Mouse (Mus musculus): ENCODE data around the gene Csf2rb.
"Not testable (repeated sequence)": the region's sequence is repeated elsewhere in the genome, so short reads cannot be mapped to it uniquely, and the experiment has no call there.

Gene Csf2rb

GRCm38 (mm10) chr15:78328520-78329097 is 3.1 kb downstream of the Csf2rb start:
- no peak for DNase-seq

GRCm38 (mm10) chr15:78329972-78330371 is 4.4 kb downstream of the Csf2rb start:
- not testable (repeated sequence) for DNase-seq

GRCm38 (mm10) chr15:78330706-78331105 is 5.2 kb downstream of the Csf2rb start:
- DNase-seq: no peak

- no peak for DNase-seq
These were observed 6.2 kb downstream of the Csf2rb start for GRCm38 (mm10) chr15:78331523-78332340.

- DNase-seq: no peak
These were observed 7.4 kb downstream of the Csf2rb start for GRCm38 (mm10) chr15:78332981-78333380.

GRCm38 (mm10) chr15:78334380-78334779 is 8.8 kb downstream of the Csf2rb start:
- no peak for DNase-seq

- peak; percentile 73 for DNase-seq
These were observed 14.3 kb downstream of the Csf2rb start for GRCm38 (mm10) chr15:78339627-78340423.

GRCm38 (mm10) chr15:78340919-78341318 is 15.4 kb downstream of the Csf2rb start:
- DNase-seq: not testable (repeated sequence)

GRCm38 (mm10) chr15:78343683-78344082 is 18.1 kb downstream of the Csf2rb start:
- DNase-seq: no peak

- DNase-seq: no peak
These were observed 19.0 kb downstream of the Csf2rb start for GRCm38 (mm10) chr15:78344567-78344966.

- DNase-seq: no peak
These were observed 26.1 kb downstream of the Csf2rb start for GRCm38 (mm10) chr15:78351586-78352165.

- DNase-seq: peak; percentile 37
These were observed 29.4 kb downstream of the Csf2rb start for GRCm38 (mm10) chr15:78354958-78355357.

GRCm38 (mm10) chr15:78355548-78355947 is 30.0 kb downstream of the Csf2rb start:
- no peak for DNase-seq

- DNase-seq: no peak
These were observed 40.4 kb downstream of the Csf2rb start for GRCm38 (mm10) chr15:78365916-78366315.

GRCm38 (mm10) chr15:78366875-78367274 is 41.3 kb downstream of the Csf2rb start:
- DNase-seq: no peak

GRCm38 (mm10) chr15:78367811-78368210 is 42.3 kb downstream of the Csf2rb start:
- no peak for DNase-seq

- no peak for DNase-seq
These were observed 43.4 kb downstream of the Csf2rb start for GRCm38 (mm10) chr15:78368926-78369346.

- DNase-seq: no peak
These were observed 44.1 kb downstream of the Csf2rb start for GRCm38 (mm10) chr15:78369641-78370040.

- no peak for DNase-seq
These were observed 47.2 kb downstream of the Csf2rb start for GRCm38 (mm10) chr15:78372796-78373195.

- DNase-seq: no peak
These were observed 48.7 kb downstream of the Csf2rb start for GRCm38 (mm10) chr15:78374204-78374603.

GRCm38 (mm10) chr15:78377859-78378258 is 52.3 kb downstream of the Csf2rb start:
- DNase-seq: no peak

GRCm38 (mm10) chr15:78378556-78378955 is 53.0 kb downstream of the Csf2rb start:
- no peak for DNase-seq

GRCm38 (mm10) chr15:78380208-78380607 is 54.7 kb downstream of the Csf2rb start:
- DNase-seq: no peak

Data from right cerebral cortex, postnatal 25 days (tissue).